Mouse (Mus musculus) bone marrow, adult 2 months (tissue): Measurements from ENCODE around the gene Spag9.

ENCODE experiments used
- CTCF ChIP-seq: fragments of 200-500 bp; IDR thresholded peaks from 2 replicates; pipeline ENCODE4 v1.5.1; 2011; ENCODE audit warnings: low read length, control low read depth; ENCODE audit not compliant: control insufficient read depth, insufficient read depth
- POLR2A ChIP-seq: fragments of 200-500 bp; IDR thresholded peaks from 2 replicates; pipeline ENCODE4 v1.6.1; 2011; ENCODE audit warnings: low read depth, mild to moderate bottlenecking, control low read depth, low read length, borderline replicate concordance; ENCODE audit not compliant: control insufficient read depth

DNA sequence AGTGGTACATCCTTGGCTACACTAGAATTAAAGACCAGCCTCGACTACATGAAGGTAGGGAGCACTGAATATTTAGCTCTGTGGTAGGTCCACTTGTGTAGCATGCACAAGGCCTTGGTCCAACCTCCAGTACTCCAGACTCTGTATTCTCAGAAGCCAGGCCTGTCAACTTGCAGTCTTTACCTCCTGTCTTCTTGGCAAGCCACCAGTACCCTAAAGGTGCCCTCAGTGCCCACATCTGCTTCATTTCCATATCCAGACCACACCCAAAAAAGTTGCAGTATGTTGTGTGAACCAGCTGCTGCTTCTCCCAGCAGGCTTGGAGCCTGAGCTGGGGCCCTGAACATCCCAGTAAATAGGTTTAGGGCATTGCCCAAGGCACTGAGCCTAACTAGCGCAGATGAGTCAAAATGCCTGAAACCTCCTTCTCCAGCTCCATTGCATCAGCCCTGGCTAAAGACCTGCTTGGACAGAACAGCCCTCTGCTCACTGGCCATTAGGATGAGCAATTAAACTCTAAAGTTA lies 38.8 kb upstream of the Spag9 start:
- TF ChIP-seq CTCF = no peak
- TF ChIP-seq POLR2A = no peak
